Mouse (Mus musculus): ENCODE results near the gene Zfp874b. TPM values are rescaled to one million over a fixed set of nuclear protein-coding genes. Genes with fewer than 3 reads are reported as not detected.
"Not testable (repeated sequence)": the region's sequence is repeated elsewhere in the genome, so short reads cannot be mapped to it uniquely, and the experiment has no call there.

The Zfp874b gene
- polyA plus RNA-seq, 1 experiment = 0.33 TPM

DNA sequence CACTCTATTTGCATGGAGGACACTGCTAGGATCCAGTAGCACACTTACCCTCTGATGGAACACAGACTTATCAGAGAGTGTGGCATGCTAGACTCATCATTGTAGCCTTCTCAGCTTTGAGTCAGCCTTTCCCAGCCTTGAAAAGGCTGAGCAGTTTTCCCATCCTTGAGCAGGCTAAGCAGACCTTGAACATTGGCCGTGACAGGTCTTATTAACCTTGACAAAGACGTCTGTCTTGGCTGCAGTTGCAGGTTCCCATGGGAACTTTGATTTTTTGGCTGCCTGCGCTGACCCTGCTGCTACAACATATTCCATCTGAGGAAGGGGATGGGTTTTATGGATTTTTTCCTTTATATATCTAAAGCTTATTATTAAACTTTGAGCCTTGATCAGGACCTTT, 55.9 kb downstream of the Zfp874b start:
- H3K27ac ChIP-seq (ENCODE audit: insufficient read depth, low read depth, low read length) = no peak overlapping the region
- WGBS = 63% methylated on average over 3 of the region's 3 CpGs
- H3K27me3 ChIP-seq (ENCODE audit: control insufficient read depth, insufficient read depth, low read length) = no peaks in the 10 kb centered on the region
- H3K4me1 ChIP-seq (ENCODE audit: control insufficient read depth, insufficient read depth, insufficient read length, low read length) = no peaks in the 10 kb centered on the region
- TF ChIP-seq CTCF (IDR thresholded peaks at IDR 0.05; ENCODE audit: extremely low read depth, insufficient read length, insufficient replicate concordance, low read depth, low read length) (no peak), POLR2A (IDR thresholded peaks at IDR 0.05; ENCODE audit: low read depth, low read length) (no peak)
- H3K4me3 ChIP-seq (ENCODE audit: low read depth, low read length) = no peak overlapping the region
- no peaks in the 10 kb centered on the region for H3K36me3 ChIP-seq (ENCODE audit: control insufficient read depth, insufficient read depth, low read length)

DNA sequence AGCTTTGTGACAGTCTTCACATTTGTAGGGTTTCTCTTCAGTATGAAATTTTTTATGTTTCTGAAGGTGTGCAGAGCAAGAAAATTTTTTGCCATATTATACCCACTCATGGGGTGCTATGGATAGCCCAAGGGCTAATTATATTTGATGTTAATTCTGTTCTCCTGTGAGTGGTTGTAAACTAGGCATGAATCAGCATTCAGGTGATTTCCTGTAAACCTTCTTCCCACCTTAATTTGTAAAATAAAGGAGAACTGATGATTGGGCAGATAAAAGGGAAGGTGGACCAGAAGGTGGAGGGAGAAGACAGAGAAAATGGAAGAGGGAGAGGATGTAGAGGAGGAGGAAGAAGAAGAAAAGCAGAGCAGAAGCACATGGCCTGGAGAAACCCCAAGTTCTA, 58.4 kb downstream of the Zfp874b start:
- H3K36me3 ChIP-seq (ENCODE audit: control insufficient read depth, insufficient read depth, low read length); H3K4me3 ChIP-seq (ENCODE audit: low read depth, low read length); H3K27ac ChIP-seq (ENCODE audit: insufficient read depth, low read depth, low read length); H3K4me1 ChIP-seq (ENCODE audit: control insufficient read depth, insufficient read depth, insufficient read length, low read length); H3K27me3 ChIP-seq (ENCODE audit: control insufficient read depth, insufficient read depth, low read length): not testable (repeated sequence)

DNA sequence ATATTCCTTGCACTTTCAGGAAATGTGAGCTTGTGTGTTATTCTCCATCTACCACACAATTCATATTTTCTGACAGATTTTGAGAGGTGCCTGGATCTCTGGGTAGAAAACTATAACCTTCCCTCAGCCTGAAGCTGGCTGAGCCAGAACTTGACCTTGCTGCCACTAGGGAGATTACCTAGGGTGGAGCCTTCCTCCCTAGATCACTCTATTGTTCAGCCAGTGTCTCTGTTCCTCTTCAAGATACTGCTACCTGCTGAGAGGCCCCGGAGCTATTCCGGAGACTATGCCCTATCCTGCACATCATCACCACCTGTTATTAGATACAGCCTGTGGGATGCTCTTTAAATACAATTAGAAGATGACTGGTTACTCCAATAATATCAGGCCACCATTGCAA, 61.5 kb downstream of the Zfp874b start:
- not testable (repeated sequence) for H3K27ac ChIP-seq (ENCODE audit: insufficient read depth, low read depth, low read length); H3K36me3 ChIP-seq (ENCODE audit: control insufficient read depth, insufficient read depth, low read length); H3K27me3 ChIP-seq (ENCODE audit: control insufficient read depth, insufficient read depth, low read length); H3K4me3 ChIP-seq (ENCODE audit: low read depth, low read length); H3K4me1 ChIP-seq (ENCODE audit: control insufficient read depth, insufficient read depth, insufficient read length, low read length)
- 95% methylated on average over 2 of the region's 2 CpGs for WGBS

Other genes with a start within 250 kb of the Zfp874b start
- 0.09 and 0.16 TPM in 2 replicates for gene Zfp458, start 205.8 kb downstream of the Zfp874b start, polyA plus RNA-seq (2012; rRNA removed)
- 0.22 and 0.27 TPM in 2 replicates for gene Zfp457, start 177.8 kb downstream of the Zfp874b start, polyA plus RNA-seq (2012; rRNA removed)
- gene Zfp595, start 151.7 kb downstream of the Zfp874b start, polyA plus RNA-seq (2012; rRNA removed) = 0.04 and 0.14 TPM in 2 replicates
- not detected in 2 replicates for gene Gm28044, start 123.7 kb downstream of the Zfp874b start, polyA plus RNA-seq (2012; rRNA removed)
- 0.06 TPM in 1 of 2 replicates, not detected in the other for gene Zfp953, start 123.7 kb downstream of the Zfp874b start, polyA plus RNA-seq (2012; rRNA removed)
- gene Gm28041, start 108.5 kb downstream of the Zfp874b start, polyA plus RNA-seq (2012; rRNA removed) = not detected in 2 replicates
- 0.04 and 0.11 TPM in 2 replicates for gene Zfp456, start 108.4 kb downstream of the Zfp874b start, polyA plus RNA-seq (2012; rRNA removed)
- 0.60 and 0.65 TPM in 2 replicates for gene Zfp429, start 84.4 kb downstream of the Zfp874b start, polyA plus RNA-seq (2012; rRNA removed)
- gene Zfp459, start 62.8 kb downstream of the Zfp874b start, polyA plus RNA-seq (2012; rRNA removed) = 0.08 and 0.11 TPM in 2 replicates
- 0.08 and 0.58 TPM in 2 replicates for gene Zfp874a, start 32.6 kb downstream of the Zfp874b start, polyA plus RNA-seq (2012; rRNA removed)
- 0.14 TPM in 1 of 2 replicates, not detected in the other for gene Zfp58, start 16.3 kb upstream of the Zfp874b start, polyA plus RNA-seq (2012; rRNA removed)
- not detected in 2 replicates for gene Gm26965, start 41.9 kb upstream of the Zfp874b start, polyA plus RNA-seq (2012; rRNA removed)
- 8.1 and 11.7 TPM in 2 replicates for gene Zfp87, start 41.9 kb upstream of the Zfp874b start, polyA plus RNA-seq (2012; rRNA removed)
- gene Zfp748, start 69.6 kb upstream of the Zfp874b start, polyA plus RNA-seq (2012; rRNA removed) = 1.2 TPM in 2 replicates
- gene Zfp729b, start 125.4 kb upstream of the Zfp874b start, polyA plus RNA-seq (2012; rRNA removed) = 0.01 and 0.08 TPM in 2 replicates
- gene Gm49345, start 153.5 kb upstream of the Zfp874b start, polyA plus RNA-seq (2012; rRNA removed) = not detected in 2 replicates
- 0.09 and 0.46 TPM in 2 replicates for gene Zfp729a, start 153.5 kb upstream of the Zfp874b start, polyA plus RNA-seq (2012; rRNA removed)
- gene Zfp738, start 202.8 kb upstream of the Zfp874b start, polyA plus RNA-seq (2012; rRNA removed) = 1.4 and 2.2 TPM in 2 replicates
- 0.08 and 0.13 TPM in 2 replicates for gene Zfp65, start 244.9 kb upstream of the Zfp874b start, polyA plus RNA-seq (2012; rRNA removed)